Mouse (Mus musculus): ENCODE data around the gene Rab3ip.

Gene Rab3ip

GRCm38 (mm10) chr10:116957867-116958551 is 7.4 kb upstream of the Rab3ip start:
- no peak for DNase-seq (ENCODE audit: low spot score in 2 of 2)

GRCm38 (mm10) chr10:116956483-116957158 is 6.1 kb upstream of the Rab3ip start:
- no peak for DNase-seq (ENCODE audit: low spot score in 2 of 2)

GRCm38 (mm10) chr10:116955191-116955590 is 4.6 kb upstream of the Rab3ip start:
- no peak for DNase-seq (ENCODE audit: low spot score in 2 of 2)

- DNase-seq (ENCODE audit: low spot score in 2 of 2) = no peak
These were observed 317 bp upstream of the Rab3ip start for GRCm38 (mm10) chr10:116950886-116951285.

GRCm38 (mm10) chr10:116949111-116950008 is 1.2 kb downstream of the Rab3ip start:
- DNase-seq (ENCODE audit: low spot score in 2 of 2) = peak; percentile 37 to 46

- no peak for DNase-seq (ENCODE audit: low spot score in 2 of 2)
These were observed 2.2 kb downstream of the Rab3ip start for GRCm38 (mm10) chr10:116948414-116948813.

- DNase-seq (ENCODE audit: low spot score in 2 of 2) = no peak
These were observed 5.6 kb downstream of the Rab3ip start for GRCm38 (mm10) chr10:116944940-116945339.

- no peak for DNase-seq (ENCODE audit: low spot score in 2 of 2)
These were observed 6.4 kb downstream of the Rab3ip start for GRCm38 (mm10) chr10:116944144-116944543.

- DNase-seq (ENCODE audit: low spot score in 2 of 2) = no peak
These were observed 7.5 kb downstream of the Rab3ip start for GRCm38 (mm10) chr10:116943025-116943424.

- no peak for DNase-seq (ENCODE audit: low spot score in 2 of 2)
These were observed 15.5 kb downstream of the Rab3ip start for GRCm38 (mm10) chr10:116935028-116935427.

GRCm38 (mm10) chr10:116933794-116934193 is 16.8 kb downstream of the Rab3ip start:
- DNase-seq (ENCODE audit: low spot score in 2 of 2) = no peak

GRCm38 (mm10) chr10:116932418-116932817 is 18.2 kb downstream of the Rab3ip start:
- no peak for DNase-seq (ENCODE audit: low spot score in 2 of 2)

- no peak for DNase-seq (ENCODE audit: low spot score in 2 of 2)
These were observed 18.9 kb downstream of the Rab3ip start for GRCm38 (mm10) chr10:116931497-116932179.

GRCm38 (mm10) chr10:116930936-116931335 is 19.6 kb downstream of the Rab3ip start:
- no peak for DNase-seq (ENCODE audit: low spot score in 2 of 2)

GRCm38 (mm10) chr10:116930506-116930905 is 20.1 kb downstream of the Rab3ip start:
- no peak for DNase-seq (ENCODE audit: low spot score in 2 of 2)

GRCm38 (mm10) chr10:116928826-116929225 is 21.7 kb downstream of the Rab3ip start:
- DNase-seq (ENCODE audit: low spot score in 2 of 2) = no peak

- no peak for DNase-seq (ENCODE audit: low spot score in 2 of 2)
These were observed 24.0 kb downstream of the Rab3ip start for GRCm38 (mm10) chr10:116926428-116927113.

GRCm38 (mm10) chr10:116923651-116924495 is 26.7 kb downstream of the Rab3ip start:
- no peak for DNase-seq (ENCODE audit: low spot score in 2 of 2)

GRCm38 (mm10) chr10:116922161-116922560 is 28.4 kb downstream of the Rab3ip start:
- no peak for DNase-seq (ENCODE audit: low spot score in 2 of 2)

- no peak for DNase-seq (ENCODE audit: low spot score in 2 of 2)
These were observed 29.2 kb downstream of the Rab3ip start for GRCm38 (mm10) chr10:116921416-116921815.

Data from right cerebral cortex, postnatal 10 days (tissue).